Mouse (Mus musculus) forebrain, embryonic 13.5 days (tissue): Measurements from ENCODE around the gene Tcea3. TPM values are rescaled to one million over a fixed set of nuclear protein-coding genes. Genes with fewer than 3 reads are reported as not detected.

Experiments used
- ATAC-seq: fragments of 200-750 bp; cut with Nextera tagmentation; 2 replicates; pipeline ENCODE4 v1.8.0; 2017
- H3K27ac ChIP-seq: fragments of 300-500 bp; sonication (generic); 2 replicates; pipeline ENCODE4 v1.5.1; 2015; ENCODE audit warnings: inconsistent platforms, mild to moderate bottlenecking, moderate library complexity
- H3K27me3 ChIP-seq: fragments of 300-500 bp; sonication (generic); 2 replicates; pipeline ENCODE4 v1.6.1; 2015; ENCODE audit warnings: mild to moderate bottlenecking, inconsistent platforms
- H3K36me3 ChIP-seq: fragments of 300-500 bp; sonication (generic); 2 replicates; pipeline ENCODE4 v1.6.1; 2015; ENCODE audit warnings: mild to moderate bottlenecking, inconsistent platforms; ENCODE audit not compliant: poor library complexity, severe bottlenecking
- H3K4me1 ChIP-seq: fragments of 300-500 bp; sonication (generic); 2 replicates; pipeline ENCODE4 v1.6.1; 2015; ENCODE audit warnings: inconsistent platforms
- H3K4me2 ChIP-seq: fragments of 300-500 bp; sonication (generic); 2 replicates; pipeline ENCODE4 v1.6.1; 2015; ENCODE audit warnings: inconsistent platforms, mild to moderate bottlenecking, moderate library complexity
- H3K4me3 ChIP-seq: fragments of 300-500 bp; sonication (generic); 2 replicates; pipeline ENCODE4 v1.5.1; 2015; ENCODE audit warnings: mild to moderate bottlenecking, inconsistent platforms
- H3K9ac ChIP-seq: fragments of 300-500 bp; sonication (generic); 2 replicates; pipeline ENCODE4 v1.6.1; 2015; ENCODE audit warnings: mild to moderate bottlenecking, inconsistent platforms
- H3K9me3 ChIP-seq: fragments of 300-500 bp; sonication (generic); replicated peaks from 2 replicates; pipeline ENCODE4 v1.6.1; 2016; ENCODE audit warnings: inconsistent platforms
- WGBS: fragments of 180-500 bp; shearing (Covaris S2); methylation state at CpG from one replicate; pipeline ENCODE4 v1.1.7; 2015; 5-methylcytosine and 5-hydroxymethylcytosine counted together
- polyA plus RNA-seq: library from polyadenylated mRNA; unstranded; fragments of >200 nt; fragmentation: Nextera tagmentation; extraction: Ambion mirVana; gene quantifications from 2 replicates; pipeline ENCODE4 v1.2.1, GENCODE M21; 2015

Tcea3 gene
- polyA plus RNA-seq, 1 experiment from 2014 or later = 0.66 TPM

- Histone ChIP-seq H3K4me2 (peak within 1 kb of the TSS; percentile 87), H3K4me3 (peak within 1 kb of the TSS; percentile 72), H3K9ac (peak within 1 kb of the TSS; percentile 79), H3K27ac (peak within 1 kb of the TSS; percentile 96), H3K36me3 (peaks cover 19% of the 10 kb centered on the region), H3K9me3 (0 out of 2 replicates have a peak, but pooled peaks cover 3% of the 10 kb centered on the region), H3K4me1 (peaks cover 45% of the 10 kb centered on the region), H3K27me3 (peaks cover 8% of the 10 kb centered on the region)
- WGBS = 8% methylated on average over 5 of the region's 5 CpGs
- ATAC-seq = 0 out of 2 replicates have a peak, but pooled peaks have one; percentile 3
These were observed 36.9 kb downstream of the Tcea3 start, which contains the start of gene Zfp46 for GRCm38 (mm10) chr4:136284455-136284854. TSS of gene Zfp46 (plus strand) at chr4:136284683.

- H3K4me3 ChIP-seq = peak overlapping the region; percentile 72
- H3K27ac ChIP-seq = peak overlapping the region; percentile 96
- peaks cover 24% of the 10 kb centered on the region for H3K36me3 ChIP-seq
- peak overlapping the region; percentile 87 for H3K4me2 ChIP-seq
- H3K9me3 ChIP-seq = 0 out of 2 replicates have a peak, but pooled peaks cover 3% of the 10 kb centered on the region
- H3K9ac ChIP-seq = peak overlapping the region; percentile 79
- 17% methylated on average over 6 of the region's 6 CpGs for WGBS
- H3K27me3 ChIP-seq = peaks cover 13% of the 10 kb centered on the region
- H3K4me1 ChIP-seq = peaks cover 48% of the 10 kb centered on the region
- 0 out of 2 replicates have a peak, but pooled peaks have one; percentile 0 for ATAC-seq
These were observed 37.4 kb downstream of the Tcea3 start for GRCm38 (mm10) chr4:136284891-136285290.

- under 1% methylated on average over 25 of the region's 25 CpGs for WGBS
- Histone ChIP-seq H3K4me2 (peak overlapping the region; percentile 87), H3K27ac (peak overlapping the region; percentile 96), H3K9ac (peak overlapping the region; percentile 79), H3K4me3 (peak overlapping the region; percentile 72), H3K36me3 (peaks cover 29% of the 10 kb centered on the region), H3K9me3 (0 out of 2 replicates have a peak, but pooled peaks cover 3% of the 10 kb centered on the region), H3K4me1 (peaks cover 53% of the 10 kb centered on the region), H3K27me3 (peaks cover 17% of the 10 kb centered on the region)
- ATAC-seq = peak; percentile 94
These were observed 37.9 kb downstream of the Tcea3 start for GRCm38 (mm10) chr4:136285348-136285810.

- Histone ChIP-seq H3K4me2 (peak overlapping the region; percentile 87), H3K27me3 (peaks cover 21% of the 10 kb centered on the region), H3K9me3 (0 out of 2 replicates have a peak, but pooled peaks cover 3% of the 10 kb centered on the region), H3K36me3 (peaks cover 34% of the 10 kb centered on the region), H3K4me3 (peak overlapping the region; percentile 72), H3K27ac (peak overlapping the region; percentile 96), H3K9ac (peak overlapping the region; percentile 79), H3K4me1 (peaks cover 58% of the 10 kb centered on the region)
- WGBS = under 1% methylated on average over 29 of the region's 29 CpGs
- peak; percentile 89 for ATAC-seq
These were observed 38.4 kb downstream of the Tcea3 start for GRCm38 (mm10) chr4:136285811-136286371.

GRCm38 (mm10) chr4:136289918-136290780, 42.6 kb downstream of the Tcea3 start:
- WGBS = 28% methylated on average over 66 of the region's 66 CpGs
- Histone ChIP-seq H3K27ac (no peak overlapping the region), H3K27me3 (peaks cover 21% of the 10 kb centered on the region), H3K9me3 (0 out of 2 replicates have a peak, but pooled peaks cover 3% of the 10 kb centered on the region), H3K4me2 (peak overlapping the region; percentile 37), H3K36me3 (peaks cover 74% of the 10 kb centered on the region), H3K4me3 (peak overlapping the region; percentile 18), H3K4me1 (peaks cover 42% of the 10 kb centered on the region), H3K9ac (peak overlapping the region; percentile 50)
- ATAC-seq = no peak

GRCm38 (mm10) chr4:136290781-136291595, 43.5 kb downstream of the Tcea3 start:
- peak overlapping the region; percentile 18 for H3K4me3 ChIP-seq
- H3K9ac ChIP-seq = peak overlapping the region; percentile 50
- peaks cover 83% of the 10 kb centered on the region for H3K36me3 ChIP-seq
- no peak for ATAC-seq
- peak overlapping the region; percentile 37 for H3K4me2 ChIP-seq
- H3K27ac ChIP-seq = no peak overlapping the region
- H3K4me1 ChIP-seq = peaks cover 42% of the 10 kb centered on the region
- H3K27me3 ChIP-seq = peaks cover 21% of the 10 kb centered on the region
- 0 out of 2 replicates have a peak, but pooled peaks cover 3% of the 10 kb centered on the region for H3K9me3 ChIP-seq
- WGBS = 27% methylated on average over 39 of the region's 39 CpGs

GRCm38 (mm10) chr4:136291692-136292091, 44.2 kb downstream of the Tcea3 start:
- no peak overlapping the region for H3K9ac ChIP-seq

GRCm38 (mm10) chr4:136295941-136296340, 48.4 kb downstream of the Tcea3 start:
- Histone ChIP-seq H3K4me3 (no peak overlapping the region), H3K4me2 (no peak overlapping the region), H3K9me3 (no peaks in the 10 kb centered on the region), H3K27ac (no peak overlapping the region), H3K4me1 (peaks cover 10% of the 10 kb centered on the region), H3K27me3 (no peaks in the 10 kb centered on the region), H3K9ac (no peak overlapping the region), H3K36me3 (peaks cover 53% of the 10 kb centered on the region)
- no peak for ATAC-seq
- 79% methylated on average over 7 of the region's 7 CpGs for WGBS

More at GRCm38 (mm10) chr4:136291692-136292091, 44.2 kb downstream of the Tcea3 start:
- WGBS = 96% methylated on average over 6 of the region's 6 CpGs
- Histone ChIP-seq H3K4me3 (no peak overlapping the region), H3K36me3 (peaks cover 87% of the 10 kb centered on the region), H3K27me3 (peaks cover 21% of the 10 kb centered on the region), H3K4me1 (peaks cover 37% of the 10 kb centered on the region), H3K27ac (no peak overlapping the region), H3K4me2 (no peak overlapping the region), H3K9me3 (0 out of 2 replicates have a peak, but pooled peaks cover 3% of the 10 kb centered on the region)
- ATAC-seq = no peak

- no peak overlapping the region for H3K4me2 ChIP-seq
- 79% methylated on average over 4 of the region's 4 CpGs for WGBS
- no peak for ATAC-seq
- no peaks in the 10 kb centered on the region for H3K9me3 ChIP-seq
- no peaks in the 10 kb centered on the region for H3K36me3 ChIP-seq
- no peak overlapping the region for H3K9ac ChIP-seq
- H3K4me3 ChIP-seq = no peak overlapping the region
- no peaks in the 10 kb centered on the region for H3K27me3 ChIP-seq
- no peak overlapping the region for H3K27ac ChIP-seq
- H3K4me1 ChIP-seq = no peaks in the 10 kb centered on the region
These were observed 54.9 kb downstream of the Tcea3 start for GRCm38 (mm10) chr4:136302462-136302861.

GRCm38 (mm10) chr4:136304181-136304580, 56.7 kb downstream of the Tcea3 start:
- H3K4me2 ChIP-seq = no peak overlapping the region
- no peak overlapping the region for H3K9ac ChIP-seq
- H3K4me3 ChIP-seq = no peak overlapping the region
- ATAC-seq = no peak
- no peaks in the 10 kb centered on the region for H3K9me3 ChIP-seq
- H3K4me1 ChIP-seq = peaks cover under 1% of the 10 kb centered on the region; the same call in 1 of the 2 replicates
- H3K36me3 ChIP-seq = no peaks in the 10 kb centered on the region
- H3K27me3 ChIP-seq = no peaks in the 10 kb centered on the region
- WGBS = 41% methylated on average over 2 of the region's 2 CpGs
- no peak overlapping the region for H3K27ac ChIP-seq

GRCm38 (mm10) chr4:136308355-136308754, 60.8 kb downstream of the Tcea3 start:
- Histone ChIP-seq H3K9me3 (no peaks in the 10 kb centered on the region), H3K4me2 (no peak overlapping the region), H3K27me3 (no peaks in the 10 kb centered on the region), H3K36me3 (no peaks in the 10 kb centered on the region), H3K4me1 (peaks cover 22% of the 10 kb centered on the region), H3K9ac (no peak overlapping the region), H3K4me3 (no peak overlapping the region), H3K27ac (no peak overlapping the region)
- WGBS = 44% methylated on average over 2 of the region's 2 CpGs
- no peak for ATAC-seq
